Mouse (Mus musculus) hindbrain, postnatal 0 days (tissue): ENCODE results near the gene Gorasp1. TPM values are rescaled to one million over a fixed set of nuclear protein-coding genes. Genes with fewer than 3 reads are reported as not detected.

Experiments
- ATAC-seq: fragments of 200-750 bp; cut with Nextera tagmentation; 2 replicates; pipeline ENCODE4 v1.8.0; 2017; ENCODE audit warnings: mild to moderate bottlenecking, moderate TSS enrichment, moderate library complexity
- DNase-seq: peaks from one replicate; pipeline ENCODE4 v3.0.0-alpha.2; 2015; ENCODE audit warnings: low spot score
- H3K27ac ChIP-seq: fragments of 300-500 bp; sonication (generic); 2 replicates; pipeline ENCODE4 v1.5.1; 2014; ENCODE audit warnings: mild to moderate bottlenecking
- H3K27me3 ChIP-seq: fragments of 300-500 bp; sonication (generic); 2 replicates; pipeline ENCODE4 v1.6.1; 2014; ENCODE audit warnings: low read length, mixed read lengths; ENCODE audit not compliant: insufficient read depth
- H3K36me3 ChIP-seq: fragments of 300-500 bp; sonication (generic); 2 replicates; pipeline ENCODE4 v1.6.1; 2014; ENCODE audit warnings: low read length, mixed read lengths; ENCODE audit not compliant: insufficient read depth
- H3K4me1 ChIP-seq: fragments of 300-500 bp; sonication (generic); 2 replicates; pipeline ENCODE4 v1.6.1; 2014; ENCODE audit warnings: antibody characterized with exemption, low read length, mixed read lengths; ENCODE audit not compliant: insufficient read depth
- H3K4me2 ChIP-seq: fragments of 300-500 bp; sonication (generic); 2 replicates; pipeline ENCODE4 v1.6.1; 2014; ENCODE audit warnings: low read depth, mild to moderate bottlenecking, low read length, moderate library complexity, mixed read lengths
- H3K4me3 ChIP-seq: fragments of 300-500 bp; sonication (generic); 2 replicates; pipeline ENCODE4 v1.5.1; 2014; ENCODE audit warnings: low read length
- H3K9ac ChIP-seq: fragments of 300-500 bp; sonication (generic); replicated peaks from 2 replicates; pipeline ENCODE4 v1.6.1; 2014; ENCODE audit warnings: mild to moderate bottlenecking, low read length, moderate library complexity, mixed read lengths
- H3K9me3 ChIP-seq: fragments of 300-500 bp; sonication (generic); 2 replicates; pipeline ENCODE4 v1.6.1; 2016; ENCODE audit warnings: low read length, mixed read lengths
- CTCF ChIP-seq: IDR thresholded peaks from 2 replicates; pipeline ENCODE4 v1.5.1; 2016; ENCODE audit warnings: antibody characterized with exemption, control low read depth, low read depth
- WGBS: fragments of 180-500 bp; shearing (Covaris S2); extraction: QIAGEN DNeasy Blood & Tissue Kit; methylation state at CpG from one replicate; pipeline ENCODE4 v1.1.7; 2014; 5-methylcytosine and 5-hydroxymethylcytosine counted together
- polyA plus RNA-seq: library from polyadenylated mRNA; unstranded; fragments of >200 nt; fragmentation: Nextera tagmentation; extraction: Ambion mirVana; gene quantifications from 2 replicates; pipeline ENCODE4 v1.2.1, GENCODE M21; 2015
- total RNA-seq: library from RNA; depleted of rRNA; stranded (reverse); fragments of >200 nt; gene quantifications from 2 replicates; pipeline ENCODE4 v1.2.3, GENCODE M21; 2014

Gene Gorasp1
- total and polyA plus RNA-seq, 2 experiments from 2014 or later, result 21.1 to 28.1 TPM

- H3K36me3 ChIP-seq, result no peaks in the 10 kb centered on the region
- H3K27ac ChIP-seq, result no peak overlapping the region
- TF ChIP-seq CTCF, result no peak
- no peak overlapping the region for H3K4me2 ChIP-seq
- no peak for ATAC-seq
- no peaks in the 10 kb centered on the region for H3K27me3 ChIP-seq
- no peaks in the 10 kb centered on the region for H3K4me1 ChIP-seq
- no peak for DNase-seq
- no peak overlapping the region for H3K4me3 ChIP-seq
- WGBS, result 49% methylated on average over 3 of the region's 3 CpGs
- no peaks in the 10 kb centered on the region for H3K9me3 ChIP-seq
- no peak overlapping the region for H3K9ac ChIP-seq
Measured at GRCm38 (mm10) chr9:119948804-119949203, 11.4 kb upstream of the Gorasp1 start.

GRCm38 (mm10) chr9:119945173-119945900 is 8.0 kb upstream of the Gorasp1 start:
- DNase-seq (no peak), ATAC-seq (no peak)
- Histone ChIP-seq H3K4me3 (no peak overlapping the region), H3K4me2 (no peak overlapping the region), H3K9me3 (no peaks in the 10 kb centered on the region), H3K9ac (no peak overlapping the region), H3K4me1 (no peaks in the 10 kb centered on the region), H3K27ac (no peak overlapping the region), H3K36me3 (no peaks in the 10 kb centered on the region), H3K27me3 (no peaks in the 10 kb centered on the region)
- 73% methylated on average over 12 of the region's 12 CpGs for WGBS
- peak; percentile 58 for TF ChIP-seq CTCF

- H3K4me2 ChIP-seq, result no peak overlapping the region
- no peak for ATAC-seq
- no peak overlapping the region for H3K9ac ChIP-seq
Measured at GRCm38 (mm10) chr9:119943326-119943725, 6.0 kb upstream of the Gorasp1 start.

GRCm38 (mm10) chr9:119941861-119942260 is 4.5 kb upstream of the Gorasp1 start:
- Histone ChIP-seq H3K9me3 (no peaks in the 10 kb centered on the region), H3K4me3 (no peak overlapping the region), H3K9ac (no peak overlapping the region), H3K4me1 (no peaks in the 10 kb centered on the region), H3K27me3 (no peaks in the 10 kb centered on the region), H3K36me3 (no peaks in the 10 kb centered on the region), H3K4me2 (no peak overlapping the region), H3K27ac (no peak overlapping the region)
- WGBS, result 74% methylated on average over 14 of the region's 14 CpGs
- DNase-seq (peak; percentile 37), ATAC-seq (no peak)
- TF ChIP-seq CTCF, result no peak

More at GRCm38 (mm10) chr9:119943326-119943725, 6.0 kb upstream of the Gorasp1 start:
- no peak overlapping the region for H3K4me3 ChIP-seq
- H3K9me3 ChIP-seq, result no peaks in the 10 kb centered on the region
- H3K4me1 ChIP-seq, result no peaks in the 10 kb centered on the region
- H3K27me3 ChIP-seq, result no peaks in the 10 kb centered on the region
- no peaks in the 10 kb centered on the region for H3K36me3 ChIP-seq
- DNase-seq, result no peak
- H3K27ac ChIP-seq, result no peak overlapping the region
- no peak for TF ChIP-seq CTCF
- WGBS, result 65% methylated on average over 1 of the region's 1 CpGs

- no peak for TF ChIP-seq CTCF
- no peak overlapping the region for H3K27ac ChIP-seq
- H3K27me3 ChIP-seq, result no peaks in the 10 kb centered on the region
- H3K4me3 ChIP-seq, result no peak overlapping the region
- ATAC-seq (no peak), DNase-seq (no peak)
- 67% methylated on average over 5 of the region's 5 CpGs for WGBS
- H3K36me3 ChIP-seq, result no peaks in the 10 kb centered on the region
- H3K4me2 ChIP-seq, result no peak overlapping the region
- peaks cover 3% of the 10 kb centered on the region; the same call in 1 of the 2 replicates for H3K4me1 ChIP-seq
- H3K9ac ChIP-seq, result no peak overlapping the region
- H3K9me3 ChIP-seq, result no peaks in the 10 kb centered on the region
Measured at GRCm38 (mm10) chr9:119941407-119941806, 4.0 kb upstream of the Gorasp1 start.

GRCm38 (mm10) chr9:119939646-119940045 is 2.3 kb upstream of the Gorasp1 start:
- Histone ChIP-seq H3K36me3 (no peaks in the 10 kb centered on the region), H3K4me1 (peaks cover 5% of the 10 kb centered on the region; the same call in 1 of the 2 replicates), H3K4me2 (no peak overlapping the region), H3K4me3 (no peak overlapping the region), H3K27me3 (no peaks in the 10 kb centered on the region), H3K9ac (no peak overlapping the region), H3K27ac (no peak overlapping the region), H3K9me3 (no peaks in the 10 kb centered on the region)
- DNase-seq, result no peak
- no peak for TF ChIP-seq CTCF
- ATAC-seq, result no peak
- 82% methylated on average over 10 of the region's 10 CpGs for WGBS

- Histone ChIP-seq H3K4me2 (no peak overlapping the region), H3K4me1 (peaks cover 5% of the 10 kb centered on the region; the same call in 1 of the 2 replicates), H3K9ac (no peak overlapping the region), H3K9me3 (no peaks in the 10 kb centered on the region), H3K27me3 (no peaks in the 10 kb centered on the region), H3K4me3 (no peak overlapping the region), H3K36me3 (no peaks in the 10 kb centered on the region), H3K27ac (no peak overlapping the region)
- ATAC-seq (no peak), DNase-seq (no peak)
- 79% methylated on average over 4 of the region's 4 CpGs for WGBS
- no peak for TF ChIP-seq CTCF
Measured at GRCm38 (mm10) chr9:119938496-119938895, 1.1 kb upstream of the Gorasp1 start.
